Mouse (Mus musculus): ENCODE measurements at regions not wholly inside any gene's neighbourhood (a gene's known extent, or its start where the extent isn't known, plus 50 kb on each side); places are given as distances from the start of the nearest gene placed in this dataset.

DNA sequence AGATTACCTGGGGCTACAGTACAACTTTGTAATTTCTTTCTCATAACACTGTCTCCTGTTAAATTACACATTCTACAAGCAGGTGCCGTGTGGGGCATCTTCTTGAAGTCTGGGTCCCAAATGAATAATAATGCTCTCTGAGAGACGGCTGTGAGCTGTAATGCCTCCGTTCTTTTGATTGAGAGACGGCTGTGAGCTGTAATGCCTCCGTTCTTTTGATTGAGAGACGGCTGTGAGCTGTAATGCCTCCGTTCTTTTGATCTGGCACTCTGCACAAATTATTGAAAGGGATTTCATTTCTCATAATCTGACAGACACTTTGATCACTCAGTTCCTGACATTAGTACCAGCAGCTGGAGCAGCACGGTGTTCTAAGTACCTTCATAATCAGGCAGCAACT, 76.5 kb upstream of the Plcb4 start:
- DNase-seq (ENCODE audit: low spot score), result no peak

- no peak for DNase-seq (ENCODE audit: low spot score)
These were observed 52.5 kb upstream of the Plcb4 start for GRCm38 (mm10) chr2:135606306-135606705.
